Mouse (Mus musculus) ovary, postnatal 36 days (tissue): Measurements from ENCODE around the gene Tldc1.
A peak's percentile ranks its signal among the peaks of the same experiment; 100 is the strongest.

Source experiments
- DNase-seq: peaks from one replicate; pipeline ENCODE4 v3.0.0; 2022; ENCODE audit warnings: low spot score, mixed read lengths

Gene Tldc1

DNA sequence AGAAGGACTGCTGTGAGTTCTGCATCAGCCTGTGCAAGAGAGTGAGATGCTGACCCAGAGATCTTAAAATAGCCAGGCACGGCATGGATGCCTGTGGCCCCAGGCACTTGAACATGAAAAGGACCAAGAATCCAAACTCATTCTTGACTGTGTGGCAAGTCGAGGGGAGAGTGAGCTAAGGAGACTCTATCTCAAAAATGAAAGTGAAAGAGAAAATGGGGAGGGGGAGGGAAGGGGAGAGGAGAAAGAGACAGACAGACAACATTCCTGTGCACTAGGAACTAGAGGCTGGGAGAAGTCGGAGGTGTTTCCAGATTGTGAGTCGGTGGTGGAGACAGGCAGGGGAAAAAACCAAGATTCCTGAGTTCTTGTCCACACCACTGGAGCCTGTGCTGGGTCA, 54.5 kb downstream of the Tldc1 start:
- DNase-seq, result no peak

GRCm38 (mm10) chr8:119722348-119722747, 55.9 kb downstream of the Tldc1 start:
- DNase-seq, result no peak

DNA sequence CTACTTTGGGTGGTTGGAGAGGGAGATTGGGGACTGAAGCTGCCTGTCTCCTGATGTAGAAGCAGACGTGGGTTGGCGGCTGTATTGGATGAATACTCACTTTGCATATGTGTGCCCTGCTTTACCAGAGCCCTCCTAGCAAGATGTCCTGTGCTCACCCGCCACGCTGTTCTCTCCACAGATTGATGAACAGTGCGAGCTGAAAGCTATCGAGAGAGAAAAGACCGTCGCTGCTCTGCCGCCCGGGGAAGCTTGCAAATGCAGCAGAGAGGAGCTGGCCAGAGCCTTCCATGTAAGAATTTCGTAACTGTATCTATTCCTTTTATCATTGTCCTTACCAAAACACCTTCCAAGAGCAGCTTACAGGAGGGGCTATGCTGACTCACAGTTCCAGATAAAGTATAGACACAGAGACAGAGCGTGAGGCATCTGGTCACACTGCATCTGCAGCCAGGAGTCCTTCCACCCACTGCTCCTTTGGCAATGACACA, 59.2 kb downstream of the Tldc1 start:
- DNase-seq, result no peak

GRCm38 (mm10) chr8:119717765-119718164, 60.5 kb downstream of the Tldc1 start:
- no peak for DNase-seq

- DNase-seq, result no peak
Measured at GRCm38 (mm10) chr8:119716730-119717299, 61.4 kb downstream of the Tldc1 start.

GRCm38 (mm10) chr8:119715221-119715620, 63.0 kb downstream of the Tldc1 start:
- DNase-seq, result peak; percentile 48

GRCm38 (mm10) chr8:119713421-119713820, 64.8 kb downstream of the Tldc1 start:
- DNase-seq, result no peak

GRCm38 (mm10) chr8:119712226-119712625, 66.0 kb downstream of the Tldc1 start:
- no peak for DNase-seq
